Mouse (Mus musculus): Measurements from ENCODE around the gene 4930447C04Rik. TPM values are rescaled to one million over a fixed set of nuclear protein-coding genes. Genes with fewer than 3 reads are reported as not detected.

Gene 4930447C04Rik
- polyA plus RNA-seq, 2 experiments: 0.23 to 0.84 TPM

- no peak overlapping the region for H3K27ac ChIP-seq
- no peak overlapping the region for H3K4me3 ChIP-seq (ENCODE audit: insufficient read depth in 1 of 2, low read depth in 2 of 2, low read length in 2 of 2)
- no peaks in the 10 kb centered on the region for H3K9me3 ChIP-seq (ENCODE audit: control insufficient read depth, low read length)
- H3K4me2 ChIP-seq (ENCODE audit: low read depth): peak overlapping the region; percentile 11
- ATAC-seq (ENCODE audit: insufficient read depth): no peak
- TF ChIP-seq EP300 (IDR thresholded peaks at IDR 0.05; ENCODE audit: low read depth) (no peak), CTCF (IDR thresholded peaks at IDR 0.05; ENCODE audit: low read depth) (no peak)
- no peak for DNase-seq (ENCODE audit: low read depth in 3 of 3, low spot score in 3 of 3)
- peaks cover 81% of the 10 kb centered on the region for H3K27me3 ChIP-seq (ENCODE audit: control insufficient read depth, insufficient read depth, low read length)
- H3K4me1 ChIP-seq (replicated peaks; ENCODE audit: control insufficient read depth in 2 of 2, insufficient read depth in 2 of 2, low read length in 1 of 2): no peaks in the 10 kb centered on the region
- no peaks in the 10 kb centered on the region for H3K36me3 ChIP-seq (replicated peaks; ENCODE audit: control insufficient read depth, insufficient read depth, low read depth)
- H3K9ac ChIP-seq (replicated peaks): no peak overlapping the region
- 2% methylated on average over 24 of the region's 24 CpGs for WGBS (ENCODE audit: insufficient replicate concordance)
These were observed 4.0 kb upstream of the 4930447C04Rik start for GRCm38 (mm10) chr12:72944411-72945225.

- H3K4me3 ChIP-seq (ENCODE audit: insufficient read depth in 1 of 2, low read depth in 2 of 2, low read length in 2 of 2): no peak overlapping the region
- TF ChIP-seq EP300 (IDR thresholded peaks at IDR 0.05; ENCODE audit: low read depth): no peak
- no peak for TF ChIP-seq CTCF (IDR thresholded peaks at IDR 0.05; ENCODE audit: low read depth)
- no peak for ATAC-seq (ENCODE audit: insufficient read depth)
- no peaks in the 10 kb centered on the region for H3K36me3 ChIP-seq (replicated peaks; ENCODE audit: control insufficient read depth, insufficient read depth, low read depth)
- no peaks in the 10 kb centered on the region for H3K4me1 ChIP-seq (replicated peaks; ENCODE audit: control insufficient read depth in 2 of 2, insufficient read depth in 2 of 2, low read length in 1 of 2)
- no peak overlapping the region for H3K27ac ChIP-seq
- H3K9me3 ChIP-seq (ENCODE audit: control insufficient read depth, low read length): no peaks in the 10 kb centered on the region
- H3K9ac ChIP-seq (replicated peaks): no peak overlapping the region
- no peak for DNase-seq (ENCODE audit: low read depth in 3 of 3, low spot score in 3 of 3)
- 3% methylated on average over 2 of the region's 2 CpGs for WGBS (ENCODE audit: insufficient replicate concordance)
- no peak overlapping the region for H3K4me2 ChIP-seq (ENCODE audit: low read depth)
- H3K27me3 ChIP-seq (ENCODE audit: control insufficient read depth, insufficient read depth, low read length): peaks cover 90% of the 10 kb centered on the region
These were observed 3.1 kb upstream of the 4930447C04Rik start for GRCm38 (mm10) chr12:72943574-72944110.

- Histone ChIP-seq H3K27ac (no peak overlapping the region), H3K9me3 (ENCODE audit: control insufficient read depth, low read length) (no peaks in the 10 kb centered on the region), H3K4me3 (ENCODE audit: insufficient read depth in 1 of 2, low read depth in 2 of 2, low read length in 2 of 2) (no peak overlapping the region), H3K4me2 (ENCODE audit: low read depth) (no peak overlapping the region), H3K27me3 (ENCODE audit: control insufficient read depth, insufficient read depth, low read length) (peaks cover 99% of the 10 kb centered on the region), H3K9ac (replicated peaks) (no peak overlapping the region), H3K36me3 (replicated peaks; ENCODE audit: control insufficient read depth, insufficient read depth, low read depth) (no peaks in the 10 kb centered on the region), H3K4me1 (replicated peaks; ENCODE audit: control insufficient read depth in 2 of 2, insufficient read depth in 2 of 2, low read length in 1 of 2) (no peaks in the 10 kb centered on the region)
- DNase-seq (ENCODE audit: low read depth in 3 of 3, low spot score in 3 of 3) (no peak), ATAC-seq (ENCODE audit: insufficient read depth) (no peak)
- TF ChIP-seq CTCF (IDR thresholded peaks at IDR 0.05; ENCODE audit: low read depth): no peak
- TF ChIP-seq EP300 (IDR thresholded peaks at IDR 0.05; ENCODE audit: low read depth): no peak
- 16% methylated on average over 6 of the region's 6 CpGs for WGBS (ENCODE audit: insufficient replicate concordance)
These were observed 1.6 kb upstream of the 4930447C04Rik start for GRCm38 (mm10) chr12:72942171-72942570.

- Histone ChIP-seq H3K9ac (replicated peaks) (no peak overlapping the region), H3K4me2 (ENCODE audit: low read depth) (no peak overlapping the region), H3K27ac (no peak overlapping the region), H3K27me3 (ENCODE audit: control insufficient read depth, insufficient read depth, low read length) (peaks cover 100% of the 10 kb centered on the region), H3K4me3 (ENCODE audit: insufficient read depth in 1 of 2, low read depth in 2 of 2, low read length in 2 of 2) (no peak overlapping the region), H3K4me1 (replicated peaks; ENCODE audit: control insufficient read depth in 2 of 2, insufficient read depth in 2 of 2, low read length in 1 of 2) (no peaks in the 10 kb centered on the region), H3K36me3 (replicated peaks; ENCODE audit: control insufficient read depth, insufficient read depth, low read depth) (no peaks in the 10 kb centered on the region), H3K9me3 (ENCODE audit: control insufficient read depth, low read length) (no peaks in the 10 kb centered on the region)
- no peak for TF ChIP-seq EP300 (IDR thresholded peaks at IDR 0.05; ENCODE audit: low read depth)
- TF ChIP-seq CTCF (IDR thresholded peaks at IDR 0.05; ENCODE audit: low read depth): no peak
- 2% methylated on average over 32 of the region's 32 CpGs for WGBS (ENCODE audit: insufficient replicate concordance)
- DNase-seq (ENCODE audit: low read depth in 3 of 3, low spot score in 3 of 3) (no peak), ATAC-seq (ENCODE audit: insufficient read depth) (no peak)
These were observed 951 bp upstream of the 4930447C04Rik start for GRCm38 (mm10) chr12:72941398-72942051.

GRCm38 (mm10) chr12:72940822-72941397, 336 bp upstream of the 4930447C04Rik start:
- H3K4me3 ChIP-seq (ENCODE audit: insufficient read depth in 1 of 2, low read depth in 2 of 2, low read length in 2 of 2): no peak overlapping the region
- TF ChIP-seq EP300 (IDR thresholded peaks at IDR 0.05; ENCODE audit: low read depth): no peak
- no peak for TF ChIP-seq CTCF (IDR thresholded peaks at IDR 0.05; ENCODE audit: low read depth)
- H3K27ac ChIP-seq: no peak overlapping the region
- no peak overlapping the region for H3K9ac ChIP-seq (replicated peaks)
- no peaks in the 10 kb centered on the region for H3K36me3 ChIP-seq (replicated peaks; ENCODE audit: control insufficient read depth, insufficient read depth, low read depth)
- ATAC-seq (ENCODE audit: insufficient read depth) (no peak), DNase-seq (ENCODE audit: low read depth in 3 of 3, low spot score in 3 of 3) (no peak)
- WGBS (ENCODE audit: insufficient replicate concordance): 3% methylated on average over 11 of the region's 11 CpGs
- peaks cover 97% of the 10 kb centered on the region for H3K27me3 ChIP-seq (ENCODE audit: control insufficient read depth, insufficient read depth, low read length)
- no peak overlapping the region for H3K4me2 ChIP-seq (ENCODE audit: low read depth)
- H3K4me1 ChIP-seq (replicated peaks; ENCODE audit: control insufficient read depth in 2 of 2, insufficient read depth in 2 of 2, low read length in 1 of 2): no peaks in the 10 kb centered on the region
- no peaks in the 10 kb centered on the region for H3K9me3 ChIP-seq (ENCODE audit: control insufficient read depth, low read length)

All from liver, embryonic 14.5 days (tissue).